Mouse (Mus musculus): ENCODE measurements around the gene Pcx. TPM values are rescaled to one million over a fixed set of nuclear protein-coding genes. Genes with fewer than 3 reads are reported as not detected.

Pcx gene
- polyA plus RNA-seq, 1 experiment from 2014 or later = 30.6 TPM

- Histone ChIP-seq H3K9me3 (ENCODE audit: control insufficient read depth, low read length) (no peaks in the 10 kb centered on the region), H3K27ac (ENCODE audit: low read length) (no peak overlapping the region), H3K36me3 (ENCODE audit: control insufficient read depth, insufficient read depth) (no peaks in the 10 kb centered on the region), H3K4me1 (replicated peaks; ENCODE audit: control insufficient read depth, insufficient read depth, low read length) (no peaks in the 10 kb centered on the region), H3K9ac (replicated peaks; ENCODE audit: low read depth, low read length) (no peak overlapping the region), H3K4me3 (replicated peaks; ENCODE audit: low read length) (no peak overlapping the region), H3K4me2 (ENCODE audit: low read length) (no peak overlapping the region), H3K27me3 (replicated peaks; ENCODE audit: control insufficient read depth, insufficient read depth, low read length) (no peaks in the 10 kb centered on the region)
- 37% methylated on average over 24 of the region's 24 CpGs for WGBS
- ATAC-seq = no peak
Measured at GRCm38 (mm10) chr19:4603801-4604723, 93.8 kb downstream of the Pcx start.

DNA sequence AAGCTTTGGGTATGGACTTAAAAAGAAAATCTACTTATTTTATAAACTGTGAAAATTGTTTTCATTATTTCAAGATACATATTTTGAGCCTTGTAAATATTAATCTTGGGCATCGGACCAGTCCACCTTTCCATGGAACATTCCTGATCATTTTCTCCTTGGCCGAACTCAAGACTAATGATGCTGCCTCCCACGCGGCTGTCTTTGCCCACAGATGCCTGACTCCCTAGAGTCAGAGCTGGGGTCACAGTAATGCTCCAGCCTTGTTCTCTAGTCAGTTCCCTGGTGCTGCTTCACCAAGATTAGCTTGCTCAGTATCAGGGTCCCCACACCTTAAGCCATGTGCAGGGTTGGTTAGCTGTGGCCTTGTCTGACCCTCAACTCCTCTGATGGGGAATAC, 95.4 kb downstream of the Pcx start:
- no peak overlapping the region for H3K27ac ChIP-seq (ENCODE audit: low read length)
- ATAC-seq = no peak
- H3K4me2 ChIP-seq (ENCODE audit: low read length) = no peak overlapping the region
- no peak overlapping the region for H3K4me3 ChIP-seq (replicated peaks; ENCODE audit: low read length)
- no peak overlapping the region for H3K9ac ChIP-seq (replicated peaks; ENCODE audit: low read depth, low read length)
- H3K4me1 ChIP-seq (replicated peaks; ENCODE audit: control insufficient read depth, insufficient read depth, low read length) = no peaks in the 10 kb centered on the region
- 94% methylated on average over 4 of the region's 4 CpGs for WGBS
- no peaks in the 10 kb centered on the region for H3K9me3 ChIP-seq (ENCODE audit: control insufficient read depth, low read length)
- H3K36me3 ChIP-seq (ENCODE audit: control insufficient read depth, insufficient read depth) = no peaks in the 10 kb centered on the region; the same call in 1 of the 2 replicates
- H3K27me3 ChIP-seq (replicated peaks; ENCODE audit: control insufficient read depth, insufficient read depth, low read length) = no peaks in the 10 kb centered on the region

- WGBS = 92% methylated on average over 12 of the region's 12 CpGs
- Histone ChIP-seq H3K4me1 (replicated peaks; ENCODE audit: control insufficient read depth, insufficient read depth, low read length) (peaks cover 3% of the 10 kb centered on the region), H3K27ac (ENCODE audit: low read length) (no peak overlapping the region), H3K4me2 (ENCODE audit: low read length) (no peak overlapping the region), H3K36me3 (ENCODE audit: control insufficient read depth, insufficient read depth) (peaks cover 2% of the 10 kb centered on the region; the same call in 1 of the 2 replicates), H3K4me3 (replicated peaks; ENCODE audit: low read length) (no peak overlapping the region), H3K9me3 (ENCODE audit: control insufficient read depth, low read length) (no peaks in the 10 kb centered on the region), H3K9ac (replicated peaks; ENCODE audit: low read depth, low read length) (no peak overlapping the region), H3K27me3 (replicated peaks; ENCODE audit: control insufficient read depth, insufficient read depth, low read length) (no peaks in the 10 kb centered on the region)
- no peak for ATAC-seq
Measured at GRCm38 (mm10) chr19:4607406-4607805, 97.1 kb downstream of the Pcx start.

GRCm38 (mm10) chr19:4608511-4608910, 98.2 kb downstream of the Pcx start:
- H3K36me3 ChIP-seq (ENCODE audit: control insufficient read depth, insufficient read depth) = peaks cover 5% of the 10 kb centered on the region; the same call in 1 of the 2 replicates
- H3K4me2 ChIP-seq (ENCODE audit: low read length) = no peak overlapping the region
- no peaks in the 10 kb centered on the region for H3K9me3 ChIP-seq (ENCODE audit: control insufficient read depth, low read length)
- H3K4me3 ChIP-seq (replicated peaks; ENCODE audit: low read length) = no peak overlapping the region
- peaks cover 13% of the 10 kb centered on the region for H3K4me1 ChIP-seq (replicated peaks; ENCODE audit: control insufficient read depth, insufficient read depth, low read length)
- no peak overlapping the region for H3K27ac ChIP-seq (ENCODE audit: low read length)
- no peaks in the 10 kb centered on the region for H3K27me3 ChIP-seq (replicated peaks; ENCODE audit: control insufficient read depth, insufficient read depth, low read length)
- no peak for ATAC-seq
- WGBS = 82% methylated on average over 4 of the region's 4 CpGs
- no peak overlapping the region for H3K9ac ChIP-seq (replicated peaks; ENCODE audit: low read depth, low read length)

DNA sequence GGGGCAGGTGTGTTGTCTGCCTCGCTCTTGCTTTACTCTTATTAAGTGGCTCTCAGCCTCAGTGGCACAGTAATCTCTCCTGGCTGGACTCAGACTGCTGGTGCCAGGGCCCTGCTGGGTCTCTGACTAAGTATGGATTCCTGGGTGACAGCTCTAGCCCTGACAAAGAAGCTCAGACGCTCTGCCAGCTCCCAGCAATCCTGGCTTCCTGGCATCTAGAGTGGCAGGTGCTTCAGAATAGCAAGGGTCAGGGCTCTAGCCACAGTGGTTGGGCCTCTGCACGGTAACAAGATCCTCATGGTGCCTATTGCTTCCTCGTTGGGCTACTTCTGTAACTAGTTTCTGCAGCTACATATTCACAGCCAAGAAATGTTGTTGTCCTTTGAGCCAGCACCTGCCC, 99.8 kb downstream of the Pcx start:
- 59% methylated on average over 4 of the region's 4 CpGs for WGBS
- peaks cover 5% of the 10 kb centered on the region; the same call in 1 of the 2 replicates for H3K36me3 ChIP-seq (ENCODE audit: control insufficient read depth, insufficient read depth)

DNA sequence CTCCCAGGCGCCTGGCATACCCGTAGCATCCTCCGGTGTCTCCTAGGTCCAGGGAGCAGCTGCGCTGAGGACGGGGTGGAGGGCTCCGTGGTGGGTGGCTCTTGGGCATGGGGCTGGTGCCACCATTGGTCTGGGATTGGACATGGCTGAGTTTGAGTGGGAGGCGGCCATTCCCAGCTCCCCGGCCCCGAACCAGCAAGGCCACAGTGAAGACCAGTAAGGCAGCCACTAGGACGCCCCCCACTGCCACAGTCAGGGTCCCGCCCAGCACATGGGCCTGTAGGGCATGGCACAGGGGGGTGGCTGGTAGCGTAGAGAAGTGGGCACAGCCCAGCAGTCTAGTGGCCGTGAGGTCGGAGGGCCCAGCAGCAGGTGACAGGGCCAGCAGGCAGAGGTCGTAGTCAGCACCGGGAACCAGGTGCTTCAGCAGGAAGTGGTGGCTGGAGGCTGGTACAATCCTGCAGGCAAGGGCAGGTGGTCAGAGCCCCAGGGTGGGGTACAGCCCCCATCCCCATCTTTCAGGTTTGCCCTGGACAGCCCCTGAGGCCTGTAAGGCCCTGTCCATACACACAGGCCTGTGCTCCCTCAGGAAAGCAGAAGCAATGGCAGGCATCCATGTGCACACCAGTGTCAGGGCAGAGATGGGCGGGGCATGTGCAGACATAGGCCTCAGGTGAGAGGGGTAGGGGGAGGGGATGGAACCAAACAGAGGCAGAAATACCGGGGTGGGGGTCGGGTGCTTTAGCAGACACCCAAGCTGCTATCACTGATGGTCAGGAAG, 102.1 kb downstream of the Pcx start:
- Histone ChIP-seq H3K4me1 (replicated peaks; ENCODE audit: control insufficient read depth, insufficient read depth, low read length) (peaks cover 32% of the 10 kb centered on the region), H3K9me3 (ENCODE audit: control insufficient read depth, low read length) (no peaks in the 10 kb centered on the region), H3K4me3 (replicated peaks; ENCODE audit: low read length) (no peak overlapping the region), H3K27me3 (replicated peaks; ENCODE audit: control insufficient read depth, insufficient read depth, low read length) (no peaks in the 10 kb centered on the region), H3K9ac (replicated peaks; ENCODE audit: low read depth, low read length) (no peak overlapping the region), H3K4me2 (ENCODE audit: low read length) (no peak overlapping the region), H3K27ac (ENCODE audit: low read length) (no peak overlapping the region), H3K36me3 (ENCODE audit: control insufficient read depth, insufficient read depth) (peaks cover 5% of the 10 kb centered on the region; the same call in 1 of the 2 replicates)
- WGBS = 88% methylated on average over 19 of the region's 19 CpGs
- ATAC-seq = no peak

More for the DNA sequence above, 99.8 kb downstream of the Pcx start:
- Histone ChIP-seq H3K27ac (ENCODE audit: low read length) (no peak overlapping the region), H3K9ac (replicated peaks; ENCODE audit: low read depth, low read length) (no peak overlapping the region), H3K4me3 (replicated peaks; ENCODE audit: low read length) (no peak overlapping the region), H3K4me2 (ENCODE audit: low read length) (no peak overlapping the region), H3K9me3 (ENCODE audit: control insufficient read depth, low read length) (no peaks in the 10 kb centered on the region), H3K4me1 (replicated peaks; ENCODE audit: control insufficient read depth, insufficient read depth, low read length) (peaks cover 25% of the 10 kb centered on the region), H3K27me3 (replicated peaks; ENCODE audit: control insufficient read depth, insufficient read depth, low read length) (no peaks in the 10 kb centered on the region)
- ATAC-seq = no peak

DNA sequence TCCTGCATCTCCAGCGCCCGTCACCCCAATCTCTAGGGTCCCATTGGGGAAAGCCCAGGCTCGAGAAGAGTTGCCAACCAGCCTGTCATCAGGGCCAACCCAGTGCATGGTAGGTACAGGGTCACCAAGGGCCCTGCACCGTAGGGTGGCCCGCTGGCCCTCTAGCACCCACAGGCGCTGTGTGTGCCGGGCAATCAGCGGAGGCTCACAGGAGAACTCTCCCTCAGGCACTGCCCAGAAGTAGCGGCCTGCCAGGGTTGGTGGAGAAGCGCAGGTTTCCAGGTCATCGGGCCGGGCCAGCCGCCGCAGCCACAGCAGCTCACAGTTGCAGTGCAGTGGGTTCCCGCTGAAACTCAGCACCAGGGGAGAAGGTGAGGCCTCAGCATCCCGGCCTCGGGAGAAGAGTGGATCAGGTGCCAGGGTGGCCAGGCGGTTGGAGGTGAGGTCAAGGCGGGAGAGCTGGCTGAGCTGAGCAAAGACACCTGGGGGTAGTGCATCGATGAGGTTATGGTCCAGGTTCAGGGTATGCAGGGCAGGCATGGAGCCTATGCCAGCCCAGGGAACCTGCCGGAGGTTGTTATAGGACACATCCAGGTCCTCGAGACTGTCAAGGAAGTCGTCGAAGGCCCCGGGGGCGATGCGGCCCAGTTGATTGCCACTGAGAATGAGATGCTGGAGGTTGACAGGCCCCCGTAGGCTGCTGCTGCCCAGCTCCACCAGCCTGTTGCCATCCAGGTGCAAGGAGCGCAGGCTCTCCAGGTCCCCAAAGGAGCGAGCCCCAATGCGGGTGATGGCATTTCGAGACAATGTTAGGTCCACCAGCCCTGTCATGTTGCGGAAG, 103.4 kb downstream of the Pcx start:
- Histone ChIP-seq H3K9me3 (ENCODE audit: control insufficient read depth, low read length) (no peaks in the 10 kb centered on the region), H3K27ac (ENCODE audit: low read length) (no peak overlapping the region), H3K4me1 (replicated peaks; ENCODE audit: control insufficient read depth, insufficient read depth, low read length) (peaks cover 32% of the 10 kb centered on the region), H3K27me3 (replicated peaks; ENCODE audit: control insufficient read depth, insufficient read depth, low read length) (no peaks in the 10 kb centered on the region), H3K9ac (replicated peaks; ENCODE audit: low read depth, low read length) (no peak overlapping the region), H3K4me3 (replicated peaks; ENCODE audit: low read length) (peak overlapping the region; percentile 82), H3K4me2 (ENCODE audit: low read length) (peak overlapping the region; percentile 93), H3K36me3 (ENCODE audit: control insufficient read depth, insufficient read depth) (peaks cover 5% of the 10 kb centered on the region; the same call in 1 of the 2 replicates)
- ATAC-seq = no peak
- 91% methylated on average over 33 of the region's 33 CpGs for WGBS

DNA sequence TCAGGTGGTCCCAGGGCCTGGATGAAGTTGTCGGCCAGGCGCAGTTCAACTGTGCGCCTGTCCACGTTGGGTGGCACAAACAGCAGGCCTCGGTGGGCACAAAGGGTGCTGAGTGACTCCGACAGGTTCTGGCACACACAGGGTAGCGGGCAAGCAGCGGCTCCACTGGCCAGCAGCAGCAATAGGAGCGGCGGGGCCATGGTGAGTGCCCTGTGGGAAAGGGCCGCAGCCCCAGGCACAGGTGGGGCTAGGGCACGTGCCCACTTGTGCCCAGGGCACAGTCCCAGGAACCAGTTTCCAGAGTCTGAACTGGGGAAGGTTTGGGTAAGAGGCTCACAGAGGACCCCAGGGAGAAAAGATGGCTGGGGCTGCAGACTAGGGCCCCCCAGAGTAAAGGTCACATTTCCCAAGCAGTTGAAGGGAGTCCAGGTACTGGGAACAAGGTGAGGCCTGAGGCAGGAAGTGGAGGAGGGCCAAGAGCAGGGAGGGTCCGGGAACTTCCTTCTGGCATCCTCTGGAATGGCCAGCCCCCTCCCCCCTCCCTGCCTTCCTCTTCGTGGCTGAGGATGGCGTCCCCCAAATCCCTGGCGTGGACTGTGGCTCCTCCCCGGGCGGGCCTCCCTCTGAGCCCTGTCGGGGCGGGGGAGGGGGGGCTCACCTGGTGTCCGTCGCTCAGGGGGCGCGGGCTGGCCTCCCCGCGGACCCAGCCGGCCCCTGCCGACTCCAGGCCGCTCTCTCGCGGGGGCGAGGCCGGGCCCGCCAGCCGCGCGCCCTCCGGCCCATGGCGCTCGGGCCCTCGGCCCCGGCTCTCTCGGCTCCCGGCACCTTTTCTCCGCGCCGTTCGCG, 104.3 kb downstream of the Pcx start:
- Histone ChIP-seq H3K4me1 (replicated peaks; ENCODE audit: control insufficient read depth, insufficient read depth, low read length) (peaks cover 32% of the 10 kb centered on the region), H3K9me3 (ENCODE audit: control insufficient read depth, low read length) (no peaks in the 10 kb centered on the region), H3K36me3 (ENCODE audit: control insufficient read depth, insufficient read depth) (peaks cover 5% of the 10 kb centered on the region; the same call in 1 of the 2 replicates), H3K27me3 (replicated peaks; ENCODE audit: control insufficient read depth, insufficient read depth, low read length) (no peaks in the 10 kb centered on the region), H3K27ac (ENCODE audit: low read length) (peak overlapping the region; percentile 93), H3K4me3 (replicated peaks; ENCODE audit: low read length) (peak overlapping the region; percentile 82), H3K9ac (replicated peaks; ENCODE audit: low read depth, low read length) (peak overlapping the region; percentile 99), H3K4me2 (ENCODE audit: low read length) (peak overlapping the region; percentile 93)
- 20% methylated on average over 35 of the region's 49 CpGs for WGBS
- peak; percentile 0; the same call in 1 of the 2 replicates for ATAC-seq

Measured in forebrain, embryonic 16.5 days (tissue).